Mouse (Mus musculus) urinary bladder, adult 2 months (tissue): ENCODE measurements around the gene Tox2. TPM values are rescaled to one million over a fixed set of nuclear protein-coding genes. Genes with fewer than 3 reads are reported as not detected.

ENCODE experiments used
- DNase-seq: peaks from one replicate; pipeline ENCODE4 v3.0.0; 2022; ENCODE audit warnings: low spot score
- polyA plus RNA-seq: library from polyadenylated mRNA; depleted of rRNA; stranded (reverse); fragments of >200 nt; gene quantifications from 2 replicates; pipeline ENCODE4 v1.2.3, GENCODE M21; 2012

Tox2 gene
- polyA plus RNA-seq, 1 experiment, result 4.5 TPM

DNA sequence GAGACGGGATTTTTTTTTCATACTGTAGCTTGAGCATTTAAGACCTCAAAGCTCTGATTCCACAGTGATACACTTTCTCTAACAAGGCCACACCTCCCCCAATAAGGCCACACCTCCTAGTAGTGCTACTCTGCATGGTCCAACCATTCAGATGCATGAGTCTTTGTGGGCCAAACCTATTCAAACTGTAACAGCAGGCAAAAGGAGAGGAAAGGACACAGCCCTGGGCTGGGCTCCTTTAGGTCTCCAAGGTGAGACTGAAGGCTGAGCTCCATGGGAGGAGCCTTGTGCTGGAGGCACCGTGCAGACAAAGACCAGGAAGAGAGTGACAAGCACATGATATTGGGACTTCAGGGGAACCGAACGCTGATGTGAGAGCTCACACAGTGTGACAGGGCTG, 114.4 kb downstream of the Tox2 start:
- no peak for DNase-seq

GRCm38 (mm10) chr2:163318777-163319176, 115.9 kb downstream of the Tox2 start:
- no peak for DNase-seq

DNA sequence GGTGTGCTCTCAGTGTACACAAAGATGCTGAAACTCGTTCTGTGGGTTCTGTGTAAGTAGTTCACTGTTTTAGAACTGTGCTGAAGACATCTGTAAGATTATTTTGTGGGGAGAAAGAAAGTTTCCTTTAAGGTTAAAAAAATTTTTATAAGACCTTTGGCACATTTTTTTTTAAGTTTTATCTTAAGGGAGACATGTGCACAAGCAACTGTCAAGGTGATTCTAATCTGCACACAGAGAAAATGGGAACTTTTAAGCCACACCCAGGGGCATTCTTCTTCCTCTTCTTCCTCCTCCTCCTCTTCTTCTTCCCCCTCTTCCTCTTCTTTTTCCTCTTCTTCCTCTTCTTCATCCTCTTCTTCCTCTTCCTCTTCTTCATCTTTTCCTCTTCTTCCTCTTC, 120.2 kb downstream of the Tox2 start:
- DNase-seq, result no peak

DNA sequence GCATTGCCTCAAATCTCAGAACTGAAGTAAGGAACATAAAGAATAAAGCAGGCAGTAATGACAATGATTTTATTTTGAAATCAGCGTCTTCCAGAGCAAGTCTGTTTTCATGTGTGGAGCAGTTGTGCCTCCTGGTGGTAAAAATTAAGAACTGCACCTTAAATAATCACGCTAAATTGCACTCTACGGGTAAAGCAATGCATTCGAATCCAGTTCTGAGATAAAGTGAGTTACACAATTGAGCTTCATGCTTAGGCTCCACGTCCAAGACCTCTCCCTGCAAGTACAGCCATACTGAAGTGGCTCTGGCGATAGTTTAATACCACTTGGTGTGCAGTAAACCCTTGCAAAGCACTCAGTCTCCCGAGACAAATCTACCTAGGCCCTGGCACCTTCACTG, 127.8 kb downstream of the Tox2 start:
- DNase-seq, result no peak

DNA sequence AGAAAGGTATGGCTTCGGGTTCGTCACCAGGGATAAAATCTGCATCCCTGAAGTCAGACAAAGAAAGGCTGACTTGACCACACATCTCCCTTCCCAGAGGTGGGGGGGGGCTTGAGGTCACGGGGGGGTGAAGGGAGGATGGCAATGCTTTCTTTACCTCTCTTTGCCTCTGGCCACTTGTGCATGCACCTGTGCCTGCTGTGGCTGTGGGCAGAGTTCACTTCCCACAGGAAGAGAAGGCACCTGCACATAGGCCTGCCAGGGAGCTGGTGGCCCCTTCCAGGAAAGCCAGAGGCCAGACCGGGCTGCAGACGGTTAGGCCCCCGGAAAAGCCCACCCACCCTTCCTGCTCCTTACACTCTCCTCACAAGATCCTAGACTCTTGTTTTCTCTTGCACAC, 128.5 kb downstream of the Tox2 start:
- no peak for DNase-seq

GRCm38 (mm10) chr2:163332368-163333055, 129.6 kb downstream of the Tox2 start:
- no peak for DNase-seq

- DNase-seq, result peak; percentile 52
These were observed 137.3 kb downstream of the Tox2 start for GRCm38 (mm10) chr2:163340263-163340662.

- no peak for DNase-seq
These were observed 140.7 kb downstream of the Tox2 start for GRCm38 (mm10) chr2:163343671-163344070.

GRCm38 (mm10) chr2:163344976-163345660, 142.2 kb downstream of the Tox2 start:
- no peak for DNase-seq

DNA sequence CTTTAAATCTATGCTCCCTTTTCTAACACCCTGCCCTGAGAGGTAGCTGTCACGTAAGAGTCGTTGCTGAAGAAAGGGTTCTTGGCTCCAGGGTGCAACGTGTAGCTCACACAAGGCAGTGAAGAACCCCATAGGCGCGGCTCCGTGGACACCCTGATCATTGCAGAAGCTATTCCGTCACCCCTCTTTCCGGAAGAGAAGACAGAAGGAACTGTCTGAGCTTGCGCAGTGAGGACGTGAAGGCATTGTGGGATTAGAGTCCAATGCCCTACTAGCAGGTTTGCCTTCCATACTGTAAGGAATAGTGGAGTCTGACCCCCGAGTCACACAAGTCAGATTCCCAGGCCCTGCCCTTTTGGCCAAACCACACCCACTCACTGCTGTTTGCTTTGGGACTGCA, 143.6 kb downstream of the Tox2 start:
- DNase-seq, result no peak

GRCm38 (mm10) chr2:163347517-163348184, 144.7 kb downstream of the Tox2 start:
- DNase-seq, result no peak

DNA sequence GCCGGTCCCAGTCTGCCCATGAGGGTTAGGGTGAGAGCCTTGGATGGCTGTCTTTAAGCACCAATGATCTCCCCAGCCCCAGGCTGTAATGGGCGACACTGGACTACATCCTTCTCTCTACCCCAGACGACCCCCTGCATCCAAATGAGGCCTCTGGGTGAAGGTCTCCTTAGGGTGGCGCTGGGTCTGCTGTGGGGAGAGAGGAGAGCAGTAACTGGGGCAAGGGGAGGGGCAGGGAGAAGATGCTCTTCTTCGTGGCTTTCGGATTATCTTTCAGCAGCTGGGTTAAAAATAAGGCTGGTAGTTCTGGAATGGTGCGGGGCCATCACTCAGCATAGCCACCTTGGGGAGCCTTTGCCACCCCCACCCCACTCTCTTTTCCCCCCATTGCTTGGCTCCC, 145.8 kb downstream of the Tox2 start:
- DNase-seq, result no peak

DNA sequence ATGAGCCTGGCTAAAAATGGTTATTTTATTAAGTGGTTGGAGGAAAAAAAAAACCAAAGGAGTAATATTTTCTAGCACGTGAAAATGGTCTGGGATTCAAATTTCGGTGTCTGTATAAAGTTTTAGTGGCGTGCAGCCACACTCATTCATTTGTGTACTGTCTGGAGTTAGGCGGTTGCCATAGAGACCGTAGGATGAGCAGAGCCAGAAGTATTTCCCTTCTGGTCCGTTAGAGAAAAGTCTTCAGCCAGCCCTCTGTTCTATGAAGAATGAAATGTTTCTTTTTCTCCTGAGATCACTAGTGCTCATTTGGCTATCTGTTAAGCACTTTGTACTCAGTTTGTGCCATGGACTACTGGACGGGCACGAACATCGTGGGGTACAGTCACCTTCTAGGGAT, 146.5 kb downstream of the Tox2 start:
- DNase-seq, result no peak

- no peak for DNase-seq
These were observed 147.5 kb downstream of the Tox2 start for GRCm38 (mm10) chr2:163350443-163350842.

- no peak for DNase-seq
These were observed 150.8 kb downstream of the Tox2 start for GRCm38 (mm10) chr2:163353731-163354130.

DNA sequence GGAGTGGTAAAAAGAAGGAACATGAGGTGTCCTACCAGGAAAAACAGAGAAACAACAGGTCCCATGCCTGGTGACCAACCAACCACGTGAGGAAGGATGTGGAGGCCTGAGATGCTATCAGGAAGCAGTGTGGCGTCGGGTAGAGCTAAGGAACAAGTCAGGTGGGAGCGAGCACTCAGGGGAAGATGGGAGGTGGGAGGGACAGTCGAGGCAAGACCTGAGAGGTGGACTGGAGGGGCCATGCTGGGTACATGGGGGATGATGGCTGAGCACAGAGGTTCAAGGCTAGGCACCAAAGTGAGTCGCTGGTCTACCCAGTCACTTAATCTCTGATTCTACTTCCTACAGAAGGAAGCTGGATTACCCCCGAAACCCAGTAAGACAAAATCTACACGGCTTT, 152.7 kb downstream of the Tox2 start:
- no peak for DNase-seq

DNA sequence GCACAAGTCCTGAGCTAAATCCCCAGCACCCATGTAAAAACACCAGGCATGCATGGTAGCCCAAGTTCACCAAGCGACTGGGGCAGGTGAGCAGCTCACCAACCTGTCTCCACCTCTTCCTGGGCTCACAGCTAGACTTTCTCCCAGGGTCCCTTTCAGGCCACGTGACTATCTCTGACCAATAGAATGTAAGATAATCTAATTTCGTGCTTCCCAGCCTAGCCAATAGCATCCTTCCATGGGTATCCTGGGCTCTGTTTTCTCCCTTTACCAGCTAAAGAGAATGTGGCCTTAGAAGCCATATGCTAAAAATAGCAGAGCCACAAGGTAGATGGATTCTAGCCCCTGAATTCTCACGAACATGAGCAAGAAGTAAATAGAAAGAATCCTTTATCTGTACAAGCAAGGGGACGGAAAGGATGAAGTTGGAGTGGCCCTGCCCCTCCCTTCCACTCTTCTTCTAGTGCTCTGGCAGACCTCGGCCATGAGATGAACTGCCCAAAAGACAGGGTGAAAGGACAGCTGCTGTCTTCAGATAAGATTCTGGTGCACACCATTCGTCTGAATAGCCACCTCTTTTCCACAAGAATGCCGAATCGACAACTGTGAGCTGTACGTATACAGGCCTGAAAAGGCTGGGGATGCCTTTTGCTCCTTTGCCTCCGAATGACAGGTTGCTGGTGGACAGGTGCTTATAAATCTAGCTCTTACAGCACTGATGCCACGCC, 153.4 kb downstream of the Tox2 start:
- DNase-seq, result no peak

DNA sequence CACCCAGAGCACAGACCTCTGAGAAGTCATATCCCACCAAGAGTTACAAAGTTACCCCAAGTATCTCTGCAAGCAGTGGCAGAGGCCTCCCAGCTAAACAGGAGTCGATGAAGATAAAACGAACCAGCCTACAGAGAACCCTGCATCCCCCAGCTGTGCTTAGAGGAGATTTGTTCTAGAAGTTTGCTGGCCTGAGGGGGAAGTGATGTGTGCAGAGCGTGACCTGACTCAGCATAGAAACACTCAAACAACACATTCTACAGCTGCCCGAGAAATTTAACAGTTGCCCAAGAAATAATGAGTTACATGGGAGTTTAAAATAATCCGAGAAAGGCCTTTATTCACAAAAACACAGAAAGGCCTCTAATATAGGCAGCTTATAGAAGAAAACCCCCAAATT, 155.7 kb downstream of the Tox2 start:
- DNase-seq, result no peak

DNA sequence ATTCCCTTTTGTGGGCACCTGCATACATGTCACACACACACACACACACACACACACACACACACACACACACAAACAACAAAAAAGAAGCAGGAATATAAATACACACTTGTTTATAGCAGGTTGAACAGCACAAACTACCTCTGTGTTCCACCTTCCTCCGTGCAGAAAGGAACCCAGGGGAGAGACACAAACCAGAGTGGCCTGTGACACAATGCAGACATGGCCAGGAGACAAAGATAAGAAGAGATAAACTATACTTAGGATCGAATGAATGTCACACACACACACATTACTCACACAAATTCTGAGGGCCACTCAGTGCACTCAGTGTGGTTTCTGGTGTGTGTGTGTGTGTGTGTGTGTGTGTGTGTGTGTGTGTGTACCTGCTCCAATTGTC, 156.3 kb downstream of the Tox2 start:
- no peak for DNase-seq

DNA sequence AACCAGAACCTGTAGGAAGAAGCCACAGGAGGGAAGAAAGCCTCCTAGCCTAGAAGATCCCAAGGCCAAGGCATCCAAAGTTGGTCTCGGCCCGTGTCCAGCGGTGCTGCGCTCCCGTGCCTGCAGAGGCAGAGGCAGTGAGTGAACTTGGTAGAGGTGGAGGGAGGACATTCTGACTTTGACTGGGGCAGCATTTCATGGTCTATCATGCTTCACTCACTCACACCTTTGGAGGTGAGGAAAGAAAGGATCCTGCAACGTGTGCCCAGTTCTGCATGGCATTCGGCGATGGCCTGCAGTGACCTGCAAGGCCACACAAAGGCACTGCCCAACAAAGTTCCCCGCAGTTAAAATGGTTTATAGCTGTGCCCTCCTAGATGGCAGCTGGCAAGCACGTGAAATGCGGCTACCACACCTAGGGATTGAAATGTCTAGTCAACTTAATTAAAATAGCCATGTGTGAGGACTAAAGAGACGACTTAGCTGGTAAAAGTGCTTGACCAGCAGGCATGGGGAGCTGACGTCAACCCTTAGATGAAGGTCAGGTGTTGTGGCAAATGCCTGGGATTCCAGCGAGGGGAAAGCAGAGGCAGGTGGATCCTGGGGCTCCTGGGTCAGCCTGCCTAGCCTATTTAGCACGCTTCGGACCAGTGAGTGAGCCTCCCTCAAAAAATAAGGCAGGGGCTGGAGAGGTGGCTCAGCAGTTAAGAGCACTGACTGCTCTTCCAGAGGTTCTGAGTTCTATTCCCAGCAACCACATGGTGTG, 158.1 kb downstream of the Tox2 start:
- DNase-seq, result no peak
